Mouse (Mus musculus): ENCODE measurements at regions not wholly inside any gene's neighbourhood (a gene's known extent, or its start where the extent isn't known, plus 50 kb on each side); places are given as distances from the start of the nearest gene placed in this dataset.

DNA sequence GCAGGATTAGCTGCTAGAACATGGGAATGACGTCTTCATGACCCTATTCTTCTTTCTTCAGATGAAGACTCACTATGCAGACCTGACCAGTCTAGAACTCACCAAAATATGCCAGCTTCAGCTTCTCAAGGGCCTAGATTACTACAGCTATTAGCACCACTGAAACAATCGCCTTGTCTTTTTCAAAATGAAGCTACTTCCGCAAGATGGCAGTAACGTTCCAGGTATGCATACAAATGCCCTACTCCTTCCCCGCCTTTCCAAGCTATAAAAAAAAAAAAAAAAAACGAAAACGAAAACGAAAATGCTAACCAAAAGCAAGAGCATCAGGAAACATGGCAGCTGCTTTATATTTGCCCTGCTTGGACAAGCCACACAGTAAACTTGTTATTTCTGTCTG is 192.6 kb upstream of the Olfr1324 start:
- no peak for TF ChIP-seq POLR2A (IDR thresholded peaks at IDR 0.05; ENCODE audit: borderline replicate concordance, low read depth, low read length)
- no peak for TF ChIP-seq CTCF (IDR thresholded peaks at IDR 0.05; ENCODE audit: low read depth, low read length)

Data from bone marrow macrophage, adult 2 months (primary cell).